Mouse (Mus musculus): Measurements from ENCODE around the gene Vav2.
A peak's percentile ranks its signal among the peaks of the same experiment; 100 is the strongest.

Gene Vav2

DNA sequence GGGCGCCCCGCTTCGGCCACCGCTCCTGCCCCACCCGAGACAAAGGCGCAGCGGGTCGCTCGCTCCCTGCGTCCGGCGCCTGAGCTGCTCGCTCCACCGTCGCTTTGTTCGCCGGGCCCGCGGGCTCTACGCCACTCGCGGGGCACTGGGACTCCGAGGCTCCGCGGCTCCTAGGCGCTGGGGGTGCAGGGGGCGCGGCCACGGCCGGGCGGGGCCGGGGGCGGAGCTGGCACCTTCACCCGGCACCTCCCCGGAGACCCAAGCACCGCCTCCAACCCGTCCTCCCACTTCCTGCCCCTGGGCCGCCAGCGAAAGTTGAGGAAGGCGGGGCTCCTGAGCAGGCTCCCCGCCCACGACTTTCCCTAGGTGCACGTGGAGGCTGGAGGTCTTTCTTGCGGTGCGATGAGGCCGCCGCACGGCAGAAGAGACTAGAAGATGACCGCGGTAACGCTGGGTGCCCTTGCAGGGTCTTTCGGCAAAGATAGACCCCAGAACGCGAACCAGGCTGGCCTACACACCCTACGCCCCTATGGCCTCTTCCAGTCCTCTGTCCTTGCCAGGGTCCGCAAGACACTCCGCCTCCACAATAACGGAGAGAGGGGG is at the start of gene Vav2:
TSS of gene Vav2 (minus strand) at position 179 of the 603 bp plus-strand sequence.
- peak; percentile 89 for DNase-seq

DNA sequence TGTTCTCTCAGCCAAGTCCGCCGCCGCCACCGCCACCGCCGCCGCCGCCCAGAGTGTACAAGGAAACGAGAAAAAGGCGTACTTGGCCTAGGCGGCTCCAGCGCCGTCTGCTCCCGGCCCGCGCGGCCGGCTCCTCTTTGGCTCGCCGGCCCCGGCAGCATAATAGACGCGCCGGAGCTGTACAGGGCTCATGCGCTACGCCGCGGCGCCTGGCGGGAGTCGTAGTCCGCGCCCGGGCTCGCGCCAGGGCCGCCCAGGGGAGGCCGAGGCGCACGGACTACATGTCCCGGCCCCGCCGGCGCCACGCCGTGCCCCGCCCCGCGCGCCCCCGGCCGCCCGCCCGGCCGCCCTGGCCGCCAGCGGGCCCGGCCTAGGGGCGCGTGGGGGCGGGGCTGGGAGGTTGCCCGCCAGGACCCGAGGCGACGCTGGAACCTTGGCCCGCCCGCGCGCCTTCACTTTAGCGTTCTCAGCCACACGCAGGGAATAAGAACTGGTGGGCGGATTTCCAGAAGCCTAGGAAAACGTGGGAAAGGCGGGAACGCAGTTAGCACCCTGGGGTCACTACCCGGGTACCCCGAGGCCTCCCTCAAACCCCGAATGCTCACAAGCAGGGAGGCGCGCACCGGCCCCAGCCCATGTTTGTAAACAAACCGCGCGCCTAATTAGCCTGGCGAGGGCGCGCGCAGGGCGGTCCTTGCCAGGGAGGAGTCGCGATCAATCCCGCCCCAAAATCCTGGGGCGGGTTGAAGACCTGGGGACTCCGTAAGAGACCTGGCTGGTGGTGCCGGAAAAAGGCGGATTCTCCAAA is 48.9 kb upstream of the Vav2 start:
- DNase-seq, result peak; percentile 95

DNA sequence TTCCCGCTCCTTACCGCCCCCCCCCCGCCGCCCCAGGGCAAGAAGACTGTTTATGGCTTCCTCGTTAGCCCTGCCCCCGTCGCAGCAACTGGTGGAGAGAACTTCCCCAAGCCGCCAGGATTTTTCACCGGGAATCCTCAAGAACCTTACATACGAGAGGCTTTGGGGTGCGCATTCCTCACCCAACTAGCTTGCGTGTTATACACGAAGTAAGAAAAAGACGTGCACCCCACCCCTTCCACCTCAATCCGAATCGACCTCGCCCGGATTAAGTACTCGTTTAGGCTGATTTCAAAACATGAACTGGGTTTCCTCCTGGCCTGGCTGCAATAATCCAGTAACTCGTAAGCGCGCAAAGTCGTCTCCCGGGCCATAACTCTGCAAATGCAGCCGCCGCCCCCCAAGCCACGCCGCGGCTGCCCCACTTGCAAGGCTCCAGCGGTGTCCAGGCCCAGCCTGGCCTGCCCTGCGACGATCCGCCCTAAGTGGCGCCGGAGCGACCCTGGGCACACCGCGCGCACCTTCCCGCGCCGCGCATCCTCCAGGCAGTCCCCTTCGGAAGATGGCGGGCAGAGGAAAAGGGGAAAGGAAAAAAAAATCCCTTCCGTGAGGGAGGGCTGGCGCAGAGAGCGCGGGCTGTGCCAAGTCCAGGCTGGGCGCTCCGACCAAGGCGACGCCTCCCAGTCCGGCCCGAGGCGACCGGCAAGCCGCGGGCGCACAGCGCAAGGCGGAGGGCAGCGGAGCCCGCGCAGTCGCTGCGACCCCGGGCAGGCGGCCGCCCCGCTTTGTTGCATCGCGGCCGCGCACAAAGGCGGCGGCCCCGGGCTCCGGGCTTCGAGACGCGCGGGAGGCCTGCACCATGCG is 48.0 kb upstream of the Vav2 start:
- DNase-seq, result peak; percentile 26

DNA sequence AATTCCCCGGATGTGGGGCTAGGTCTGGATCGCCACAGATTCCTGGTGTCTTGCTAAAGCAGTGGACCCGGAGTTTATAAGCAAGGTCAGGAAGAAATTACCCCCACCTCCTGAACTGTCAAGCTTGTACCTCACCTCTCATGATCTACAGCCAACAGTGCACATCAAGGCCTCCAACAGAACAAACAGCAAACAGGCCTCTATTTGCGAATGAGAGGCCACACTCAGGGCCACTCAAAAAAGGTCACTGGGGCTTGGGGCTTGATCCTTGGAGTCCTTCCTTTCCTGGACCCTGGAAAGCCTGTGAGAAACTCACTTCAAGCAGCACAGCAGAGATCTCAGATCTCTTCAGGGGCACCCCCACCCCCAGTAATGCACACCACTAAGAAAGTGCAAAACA is 47.1 kb upstream of the Vav2 start:
- no peak for DNase-seq

DNA sequence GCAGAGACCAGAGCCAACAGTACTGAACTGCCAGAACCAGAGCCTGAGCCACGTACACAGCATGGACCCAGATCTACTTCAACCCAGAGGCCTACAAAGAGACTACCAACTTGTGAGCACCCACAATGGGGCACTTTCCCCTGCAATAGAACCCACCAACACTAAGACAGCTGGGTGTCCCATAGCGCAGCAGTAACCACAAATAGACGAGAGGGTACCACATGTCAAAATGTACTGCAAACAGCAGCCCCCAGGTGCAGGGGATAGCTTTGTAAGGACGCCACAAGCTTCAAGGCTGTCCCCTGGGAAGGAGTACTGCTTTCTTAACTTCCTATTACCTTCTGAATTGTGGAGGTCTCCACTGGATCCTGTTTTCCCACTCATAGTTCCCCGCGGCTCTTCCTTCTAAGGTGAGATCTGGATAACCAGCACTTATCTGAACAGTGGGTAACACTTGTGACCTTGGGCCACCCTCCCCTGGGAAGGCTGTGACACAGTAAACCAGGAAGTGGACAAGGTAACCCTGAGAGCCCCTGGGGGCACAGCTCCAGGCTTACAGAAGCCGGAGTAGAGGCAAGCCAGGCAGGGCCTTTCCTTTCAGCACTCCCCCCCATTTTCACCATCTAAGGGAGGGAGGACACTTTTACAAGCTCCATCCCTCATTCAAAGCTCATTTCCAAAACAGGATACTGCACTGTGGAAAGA is 46.4 kb upstream of the Vav2 start:
- DNase-seq, result no peak

DNA sequence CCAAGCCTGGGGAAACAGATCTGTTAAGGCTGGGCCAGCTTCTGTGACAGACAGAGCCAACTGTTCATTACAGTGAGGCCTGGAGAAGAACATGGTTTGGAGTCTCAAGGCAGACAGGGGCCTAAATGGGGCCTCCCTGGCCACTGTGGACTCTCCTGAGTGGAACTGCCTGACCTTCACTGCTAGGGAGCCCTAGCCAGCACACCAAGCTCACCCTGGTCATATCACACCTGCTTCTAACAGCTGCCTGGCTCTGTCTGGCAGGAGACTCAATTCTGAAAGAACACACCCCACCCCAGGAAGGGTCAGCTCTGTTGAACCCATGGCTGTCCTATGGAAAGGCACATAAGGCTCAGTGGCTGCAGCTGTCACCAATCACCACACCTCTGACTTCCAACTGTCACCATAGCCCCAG is 44.3 kb upstream of the Vav2 start:
- DNase-seq, result no peak

DNA sequence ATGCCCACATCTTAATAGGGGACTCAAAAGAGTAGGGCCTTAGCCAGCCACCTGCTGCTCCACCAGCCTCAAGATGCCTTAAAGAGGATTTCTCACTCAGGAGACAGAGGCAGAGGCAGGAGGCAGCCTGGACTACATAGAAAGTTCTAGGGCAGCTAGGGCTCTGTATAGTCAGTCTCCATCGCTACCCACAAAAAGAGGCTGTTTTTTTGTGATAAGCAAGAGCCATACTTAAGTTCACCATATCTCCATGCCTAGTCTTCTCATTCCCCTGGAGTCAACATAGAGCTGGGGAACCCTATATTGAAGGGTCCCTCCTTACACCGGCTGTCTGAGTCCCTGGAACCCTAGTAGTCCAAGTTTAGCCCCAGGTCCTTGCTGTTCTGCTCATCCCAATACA is 43.7 kb upstream of the Vav2 start:
- no peak for DNase-seq

DNA sequence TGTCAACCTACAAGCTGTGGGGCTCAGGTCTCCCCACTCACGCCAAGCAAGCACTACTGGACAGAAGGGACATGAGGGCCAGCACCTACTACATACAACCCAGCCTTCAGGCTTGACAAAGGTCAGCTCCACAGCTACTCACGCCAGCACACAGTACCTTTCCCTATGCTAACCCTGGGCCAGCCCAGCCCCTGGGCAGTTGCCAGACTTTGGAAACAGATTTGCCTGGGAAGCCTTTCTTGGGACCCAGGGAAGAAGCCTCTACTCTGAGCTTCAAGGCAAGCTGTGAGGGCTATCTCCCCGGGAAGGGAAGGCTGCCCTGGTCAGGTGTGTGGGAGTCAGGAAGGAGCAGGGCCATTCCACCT is 43.1 kb upstream of the Vav2 start:
- DNase-seq, result no peak

DNA sequence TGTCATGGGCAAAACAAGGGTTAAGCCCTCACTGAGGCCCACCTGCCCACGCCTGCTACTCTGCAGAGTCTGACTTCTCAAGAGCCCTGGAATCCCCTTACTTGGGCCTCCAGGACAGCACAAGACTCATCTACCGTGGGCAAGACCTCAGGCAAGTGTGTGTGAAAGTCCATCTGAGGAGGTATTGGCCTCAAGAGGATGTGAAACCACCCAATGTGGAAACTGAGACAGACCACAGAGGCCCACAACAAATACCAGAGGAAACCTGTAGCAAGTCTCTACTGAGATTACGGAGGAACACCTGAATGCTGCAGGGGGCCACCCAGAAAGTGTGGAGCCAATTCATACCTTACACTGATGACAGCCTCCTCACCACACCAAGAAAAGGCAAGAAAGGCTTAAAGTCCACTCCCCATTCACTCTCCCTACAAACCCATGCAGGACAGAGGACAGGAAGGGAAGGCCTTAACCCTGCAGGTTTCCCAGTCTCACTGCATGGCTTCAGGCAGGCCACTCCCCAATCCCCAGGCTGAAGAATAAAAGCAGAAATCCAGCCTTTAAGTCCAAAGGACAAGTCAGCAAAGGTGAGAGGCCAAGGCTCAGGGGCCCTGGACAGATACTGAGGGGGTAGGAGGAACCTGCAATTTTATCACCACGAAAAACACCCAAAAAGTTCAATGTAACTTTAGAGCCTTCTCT is 42.6 kb upstream of the Vav2 start:
- no peak for DNase-seq

DNA sequence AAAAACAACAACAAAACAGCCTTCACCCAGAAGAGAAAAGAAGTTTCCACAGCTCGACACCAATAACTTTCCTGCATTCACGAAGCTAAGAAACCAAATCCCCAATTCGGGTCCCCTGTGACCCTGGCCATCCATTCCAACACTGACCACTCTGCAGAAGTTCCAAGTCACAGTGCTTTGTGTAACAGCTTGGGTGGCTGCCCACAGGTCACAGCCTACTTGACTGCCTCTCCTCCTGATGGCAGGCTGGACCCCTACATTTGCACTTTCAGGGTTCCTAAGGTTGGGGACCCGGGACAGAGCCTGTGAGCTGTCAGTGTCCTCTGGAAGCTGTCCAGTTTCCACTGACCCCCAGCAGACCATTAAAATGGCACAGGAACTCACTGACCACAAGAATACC is 36.1 kb upstream of the Vav2 start:
- no peak for DNase-seq

DNA sequence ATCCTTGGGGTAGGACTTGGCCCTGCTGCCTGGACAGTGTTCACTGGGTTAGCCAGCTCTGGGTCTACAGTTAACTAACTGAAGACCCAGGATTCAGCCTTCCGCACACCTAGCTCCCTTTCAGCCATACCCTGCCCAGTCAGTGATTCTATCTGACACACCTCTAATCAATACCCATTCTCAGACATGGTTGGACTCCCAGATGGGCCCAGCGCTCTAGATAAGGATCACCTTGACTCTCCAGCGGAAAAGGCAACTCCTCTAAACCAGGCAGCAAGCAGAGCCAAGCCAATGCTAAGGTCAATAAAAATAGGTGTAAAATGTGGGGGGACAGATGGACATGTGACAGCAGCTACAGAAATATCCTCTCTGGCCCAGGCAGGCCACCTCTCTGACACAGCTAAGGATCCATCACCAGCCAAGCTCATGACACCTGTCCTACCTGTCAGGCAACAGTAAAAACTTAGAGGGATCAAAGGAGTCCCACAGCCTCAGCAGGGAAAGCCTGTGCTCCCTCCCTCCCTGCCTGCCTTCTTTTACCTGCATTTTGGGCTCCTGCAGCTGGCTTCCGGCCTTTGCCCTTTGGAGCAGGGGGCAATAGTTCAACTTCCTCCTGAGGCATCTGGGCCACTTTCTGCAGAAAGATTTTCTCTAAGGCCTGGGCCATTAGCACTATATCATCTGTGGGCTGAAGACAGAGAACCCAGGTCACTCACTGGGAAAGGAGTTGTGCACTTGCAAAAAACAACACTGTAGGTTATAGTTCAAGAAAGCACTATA is 35.2 kb upstream of the Vav2 start:
- DNase-seq, result no peak

DNA sequence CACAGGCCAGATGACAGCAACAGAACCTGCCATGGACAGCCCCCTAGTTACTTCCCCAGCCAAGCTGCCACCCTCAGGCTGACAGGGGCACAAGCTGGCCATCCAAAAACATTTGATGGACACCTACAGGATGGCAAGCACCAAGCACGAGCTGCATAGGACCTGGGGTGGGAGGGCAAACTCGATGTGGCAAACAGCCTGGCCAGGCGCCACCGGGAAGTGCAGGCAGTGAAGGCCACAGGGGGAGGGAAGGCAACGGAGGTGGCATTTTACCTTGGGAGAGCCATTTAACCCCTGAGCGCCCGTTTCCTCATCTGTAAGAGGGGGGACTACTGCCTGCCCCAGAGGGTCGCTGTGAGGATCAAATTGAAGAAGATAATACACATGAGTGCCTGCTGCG is 33.8 kb upstream of the Vav2 start:
- DNase-seq, result no peak

DNA sequence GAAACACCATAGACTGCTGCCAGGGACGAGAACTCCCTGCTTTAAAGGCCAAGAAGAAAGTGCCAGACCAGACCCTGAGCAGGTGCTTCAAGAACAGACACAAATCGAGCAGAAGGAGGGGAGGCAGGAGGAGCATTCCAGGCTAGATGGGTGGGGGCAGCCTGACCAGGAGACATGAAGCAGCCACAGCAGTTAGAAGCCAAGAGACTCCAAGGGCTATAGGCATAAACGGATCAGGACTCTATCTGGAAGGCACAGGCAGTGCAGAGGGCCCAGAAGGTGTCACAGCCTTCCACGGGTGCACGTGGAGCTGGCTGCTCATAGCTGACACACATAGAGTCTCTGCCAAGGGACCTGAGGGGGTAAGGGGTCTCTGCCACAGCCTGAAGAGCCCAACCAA is 33.3 kb upstream of the Vav2 start:
- no peak for DNase-seq

DNA sequence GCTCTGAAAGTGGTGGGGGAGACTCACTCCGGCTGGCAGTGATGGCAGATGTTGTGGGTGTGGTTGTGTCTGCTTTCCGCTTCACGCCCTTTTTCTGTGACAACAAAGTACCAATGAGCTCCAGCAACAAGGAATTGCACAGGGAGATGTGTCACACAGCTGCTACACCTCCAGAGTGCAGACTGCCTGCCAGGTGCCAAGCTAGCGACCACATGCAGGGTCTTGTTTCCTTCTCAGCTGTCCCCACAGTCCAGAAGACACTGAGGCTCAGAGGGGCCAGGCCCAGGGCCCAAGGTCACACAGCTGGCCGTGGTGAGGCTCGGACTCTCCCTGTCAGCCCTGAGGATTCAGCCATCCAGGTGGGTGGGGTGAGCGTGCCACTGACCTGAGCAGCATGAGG is 32.9 kb upstream of the Vav2 start:
- peak; percentile 23 for DNase-seq

DNA sequence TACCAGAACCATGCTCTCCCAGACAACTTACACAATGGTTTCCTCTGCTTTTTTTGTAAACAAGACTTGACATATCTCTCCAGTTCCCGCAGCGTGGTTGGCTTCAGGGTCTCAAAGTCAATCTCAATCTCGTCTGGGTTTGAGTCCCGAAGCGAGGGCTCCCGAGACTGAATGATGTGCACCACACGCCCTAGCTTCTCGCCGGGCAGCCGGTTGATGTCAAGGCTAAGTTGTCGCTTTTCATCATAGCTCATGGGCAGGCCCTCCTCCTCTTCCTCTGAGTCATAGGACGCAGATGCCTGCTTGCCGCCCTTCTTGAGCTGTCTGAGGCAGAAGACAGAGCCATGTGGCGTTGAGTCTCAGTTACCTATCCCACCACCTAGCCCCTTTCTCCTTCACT is 23.4 kb upstream of the Vav2 start:
- DNase-seq, result peak; percentile 35

DNA sequence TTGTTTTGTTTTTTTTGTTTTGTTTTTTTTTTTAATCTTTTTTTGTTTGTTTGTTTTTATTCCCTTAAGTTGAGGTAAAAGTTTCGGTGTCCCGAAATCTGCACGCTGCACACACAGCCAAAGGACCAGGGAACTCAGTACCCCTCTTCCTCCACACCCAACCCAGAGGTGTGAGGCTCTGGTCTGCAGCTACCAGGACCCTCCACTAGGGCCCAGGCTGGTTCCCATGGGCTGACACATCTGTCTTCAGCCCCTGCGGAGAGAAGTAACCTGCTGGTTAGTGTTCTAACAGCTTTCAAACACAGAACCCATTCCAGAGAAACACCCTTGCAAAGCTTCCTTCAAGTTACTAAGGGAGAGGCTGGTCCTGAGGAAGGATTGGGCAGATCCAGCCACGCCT is 20.9 kb upstream of the Vav2 start:
- no peak for DNase-seq

DNA sequence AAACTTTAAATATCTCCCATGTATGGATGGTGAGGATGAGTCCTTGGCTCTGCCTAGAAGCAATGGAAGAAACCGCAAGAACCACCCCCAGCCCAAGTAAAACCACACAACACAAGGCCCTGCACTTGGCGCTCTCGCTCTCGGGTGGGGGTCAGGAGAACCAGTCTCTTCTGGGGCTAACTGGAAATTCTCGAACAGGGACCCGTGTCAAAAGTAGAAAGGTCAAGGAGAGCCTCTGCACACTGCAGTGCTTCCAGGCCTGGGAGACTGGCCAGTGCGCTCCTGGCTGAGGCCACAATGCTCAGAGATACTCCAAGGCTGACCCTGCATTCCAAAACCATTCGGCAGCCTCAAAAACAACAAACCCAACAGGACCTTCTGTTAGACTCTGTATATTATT is 20.0 kb upstream of the Vav2 start:
- no peak for DNase-seq

DNA sequence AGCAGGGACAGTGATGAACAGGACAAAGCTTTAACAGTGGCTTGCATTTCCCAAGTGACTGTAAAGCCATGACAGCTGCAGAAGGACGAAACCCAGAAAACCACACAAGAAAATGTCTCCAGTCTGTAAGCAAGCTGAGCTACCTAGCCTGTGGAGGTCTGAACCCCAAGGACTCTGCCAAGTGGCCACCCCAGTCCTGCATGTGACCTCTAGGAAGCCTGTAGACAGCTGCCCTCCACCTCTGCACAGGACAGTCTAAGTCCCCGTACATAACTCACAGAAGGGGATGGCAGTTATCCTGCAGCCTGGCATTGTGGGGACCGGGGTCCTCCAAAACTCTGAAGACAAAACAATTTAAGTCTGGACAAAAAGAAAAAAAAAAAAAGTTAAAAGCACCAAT is 19.1 kb upstream of the Vav2 start:
- DNase-seq, result no peak

DNA sequence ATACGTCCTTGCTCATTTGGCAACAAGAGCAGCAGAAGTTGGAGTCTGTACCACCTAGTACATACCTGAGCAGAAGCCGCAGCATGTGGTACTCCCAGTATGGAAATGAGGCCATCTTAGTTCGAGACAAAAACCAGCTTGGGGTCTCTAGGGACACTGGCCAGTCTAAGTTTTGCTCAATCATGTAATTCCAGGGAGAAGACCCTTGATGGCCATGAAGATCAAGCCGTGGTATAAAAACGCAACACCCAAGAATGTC is 16.5 kb upstream of the Vav2 start:
- DNase-seq, result no peak

DNA sequence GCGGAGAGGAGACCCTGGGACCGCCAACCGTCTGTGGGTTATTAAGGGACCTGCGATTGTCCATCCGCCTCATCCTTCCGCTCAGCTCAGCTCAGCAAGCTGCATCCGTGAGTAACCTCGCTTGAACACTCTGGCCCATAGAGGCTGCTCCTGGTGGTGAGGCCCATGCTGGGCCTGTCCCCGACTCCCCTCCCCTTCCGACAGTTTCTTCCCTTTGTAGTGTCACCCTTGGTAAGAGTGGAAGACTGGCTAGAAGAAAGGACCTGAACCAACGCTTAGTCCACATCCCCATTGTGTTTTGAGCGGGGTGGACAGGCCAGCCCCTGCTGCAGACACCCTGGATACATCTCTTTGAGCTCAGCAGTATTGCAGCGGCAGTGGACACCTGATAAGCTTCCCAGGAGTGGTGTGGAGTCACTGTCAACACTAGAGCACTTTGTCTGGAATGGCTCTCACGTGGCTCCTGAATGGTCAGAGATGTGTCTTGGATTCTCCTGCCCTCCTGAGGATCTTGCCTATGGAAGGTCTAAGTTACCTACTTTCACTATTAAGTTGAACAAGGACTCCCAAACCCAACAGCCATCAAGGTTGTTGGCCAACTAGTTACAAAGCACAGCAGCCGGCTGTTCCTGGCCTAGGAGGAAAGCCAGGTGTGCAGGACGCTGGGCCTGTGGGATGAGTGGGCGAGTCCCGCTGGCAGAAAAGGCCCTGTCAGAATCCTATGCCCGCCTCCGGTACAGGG is 16.0 kb upstream of the Vav2 start:
- DNase-seq, result no peak

All from right cerebral cortex, adult 18-20 months (tissue).